Mouse (Mus musculus): ENCODE measurements at regions not wholly inside any gene's neighbourhood (a gene's known extent, or its start where the extent isn't known, plus 50 kb on each side); places are given as distances from the start of the nearest gene placed in this dataset.

DNA sequence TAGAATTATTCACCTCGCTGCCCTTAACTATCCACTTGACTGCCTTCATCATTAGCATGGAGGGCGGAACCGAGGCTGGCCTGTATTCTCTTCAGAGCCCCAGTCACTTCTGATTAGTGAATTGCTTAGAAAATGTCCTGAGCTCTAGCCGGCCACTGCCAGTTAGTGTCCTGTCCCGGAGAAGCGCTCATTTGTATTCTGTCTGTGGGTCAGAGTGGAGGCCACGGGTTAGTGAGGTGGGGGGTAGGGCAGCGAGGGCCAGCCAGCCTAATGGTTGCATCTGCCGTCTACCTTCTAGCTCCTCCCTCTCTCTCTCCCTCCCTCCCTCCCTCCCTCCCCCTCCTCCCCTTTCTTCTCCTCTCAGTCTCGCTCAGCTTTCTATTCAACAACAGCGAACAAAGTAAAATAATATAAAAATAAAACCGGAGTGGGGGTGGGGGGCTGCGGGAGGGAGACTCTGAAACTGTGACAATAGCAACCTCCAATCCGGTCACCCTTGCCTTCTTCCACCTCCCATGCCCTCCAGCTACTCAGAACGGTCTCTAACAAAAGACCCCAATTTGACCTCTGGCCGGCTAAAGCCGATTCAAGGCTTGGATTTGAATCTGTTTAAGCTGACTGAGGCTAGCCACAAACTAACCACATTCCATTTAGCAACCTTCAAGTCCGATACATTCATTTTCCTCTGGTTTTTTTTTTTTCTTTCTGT is 155.6 kb upstream of the Klf3 start:
- peak overlapping the region; percentile 33 for H3K4me3 ChIP-seq (replicated peaks; ENCODE audit: low read depth, low read length)
- ATAC-seq (ENCODE audit: low FRiP score, low TSS enrichment) (peak; percentile 90), DNase-seq (peak; percentile 74)
- 1% methylated on average over 18 of the region's 18 CpGs for WGBS
- H3K9me3 ChIP-seq (ENCODE audit: control insufficient read depth, low read length): no peaks in the 10 kb centered on the region
- no peaks in the 10 kb centered on the region for H3K27me3 ChIP-seq (ENCODE audit: control insufficient read depth, insufficient read depth, low read length)
- H3K4me2 ChIP-seq (ENCODE audit: low read length): peak overlapping the region; percentile 57
- H3K4me1 ChIP-seq (ENCODE audit: control insufficient read depth, insufficient read depth, low read length): peaks cover 6% of the 10 kb centered on the region
- no peaks in the 10 kb centered on the region for H3K36me3 ChIP-seq (ENCODE audit: control insufficient read depth, insufficient read depth, low read length)
- H3K27ac ChIP-seq (replicated peaks; ENCODE audit: low read depth, low read length): peak overlapping the region; percentile 79
- H3K9ac ChIP-seq (replicated peaks; ENCODE audit: low read length): peak overlapping the region; percentile 40; the same call in 1 of the 2 replicates

DNA sequence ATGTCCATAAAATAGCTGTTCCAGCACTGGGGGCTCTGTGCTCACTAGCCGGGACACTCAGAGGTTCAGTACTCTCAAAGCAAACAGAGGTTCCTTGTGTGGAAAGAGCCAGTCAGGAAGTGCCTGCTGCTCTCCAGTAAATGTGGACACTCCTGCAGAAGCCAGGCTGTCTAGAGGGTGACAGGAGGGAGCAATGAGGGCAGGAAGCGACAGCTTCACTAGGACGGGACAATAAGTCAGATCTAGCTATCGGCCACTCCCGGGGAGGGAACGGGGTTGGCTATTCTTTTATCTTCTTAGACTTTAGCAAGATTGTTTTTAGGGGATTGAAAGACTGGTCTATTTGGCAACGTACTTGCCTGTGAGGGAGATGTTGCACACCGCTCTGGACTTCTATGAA is 154.7 kb upstream of the Klf3 start:
- 0 out of 2 replicates have a peak, but pooled peaks have one; percentile 23 for ATAC-seq (ENCODE audit: low FRiP score, low TSS enrichment)
- Histone ChIP-seq H3K9ac (replicated peaks; ENCODE audit: low read length) (no peak overlapping the region), H3K4me3 (replicated peaks; ENCODE audit: low read depth, low read length) (no peak overlapping the region), H3K9me3 (ENCODE audit: control insufficient read depth, low read length) (no peaks in the 10 kb centered on the region), H3K36me3 (ENCODE audit: control insufficient read depth, insufficient read depth, low read length) (no peaks in the 10 kb centered on the region), H3K27me3 (ENCODE audit: control insufficient read depth, insufficient read depth, low read length) (no peaks in the 10 kb centered on the region), H3K4me1 (ENCODE audit: control insufficient read depth, insufficient read depth, low read length) (peaks cover 6% of the 10 kb centered on the region), H3K4me2 (ENCODE audit: low read length) (no peak overlapping the region), H3K27ac (replicated peaks; ENCODE audit: low read depth, low read length) (peak overlapping the region; percentile 27; the same call in 1 of the 2 replicates)
- peak; percentile 29 for DNase-seq
- WGBS: 4% methylated on average over 8 of the region's 8 CpGs

DNA sequence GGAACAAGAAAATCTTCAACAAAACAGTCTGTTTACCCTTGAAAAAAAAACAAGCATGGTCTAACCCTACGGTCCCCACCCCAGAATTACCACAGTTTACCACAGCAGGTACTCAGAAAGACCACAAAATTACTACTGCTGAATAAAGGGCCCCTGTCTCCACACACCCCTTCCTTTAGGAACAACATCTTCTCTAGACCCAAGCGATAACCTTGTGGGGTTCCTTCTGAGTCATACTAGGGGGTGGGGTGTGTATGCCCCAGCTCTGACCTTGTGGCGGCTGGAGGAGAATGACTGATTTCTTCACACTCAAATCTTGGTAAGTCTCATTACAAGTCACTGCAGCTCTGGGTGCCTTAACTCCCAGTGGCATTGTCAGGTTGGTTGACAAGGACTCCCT is 151.8 kb upstream of the Klf3 start:
- Histone ChIP-seq H3K9ac (replicated peaks; ENCODE audit: low read length) (no peak overlapping the region), H3K27ac (replicated peaks; ENCODE audit: low read depth, low read length) (no peak overlapping the region), H3K4me1 (ENCODE audit: control insufficient read depth, insufficient read depth, low read length) (peaks cover 6% of the 10 kb centered on the region), H3K4me3 (replicated peaks; ENCODE audit: low read depth, low read length) (no peak overlapping the region), H3K36me3 (ENCODE audit: control insufficient read depth, insufficient read depth, low read length) (no peaks in the 10 kb centered on the region), H3K4me2 (ENCODE audit: low read length) (no peak overlapping the region), H3K9me3 (ENCODE audit: control insufficient read depth, low read length) (no peaks in the 10 kb centered on the region), H3K27me3 (ENCODE audit: control insufficient read depth, insufficient read depth, low read length) (no peaks in the 10 kb centered on the region)
- WGBS: 95% methylated on average over 3 of the region's 3 CpGs
- no peak for DNase-seq
- ATAC-seq (ENCODE audit: low FRiP score, low TSS enrichment): no peak

DNA sequence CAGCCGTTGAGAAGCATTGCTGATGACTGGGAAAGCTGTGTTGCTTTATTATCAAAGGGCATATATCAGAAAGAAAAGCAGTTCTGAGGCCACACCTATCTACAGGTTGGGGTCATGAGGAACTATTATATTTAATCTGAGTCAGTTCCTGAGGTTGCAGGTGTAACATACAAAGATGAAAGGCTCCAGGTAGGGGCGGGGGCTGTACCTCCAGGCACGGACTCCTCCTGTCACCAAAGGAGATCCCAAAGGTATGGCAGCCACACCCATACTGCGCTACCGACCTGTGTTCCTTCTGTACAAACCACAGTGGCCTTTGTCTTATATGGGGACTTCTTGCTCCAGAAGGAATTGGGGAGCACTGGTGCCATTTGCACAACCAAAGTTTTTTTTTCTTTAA is 149.4 kb upstream of the Klf3 start:
- Histone ChIP-seq H3K4me3 (replicated peaks; ENCODE audit: low read depth, low read length) (no peak overlapping the region), H3K9ac (replicated peaks; ENCODE audit: low read length) (no peak overlapping the region), H3K4me1 (ENCODE audit: control insufficient read depth, insufficient read depth, low read length) (no peaks in the 10 kb centered on the region), H3K9me3 (ENCODE audit: control insufficient read depth, low read length) (no peaks in the 10 kb centered on the region), H3K27ac (replicated peaks; ENCODE audit: low read depth, low read length) (no peak overlapping the region), H3K4me2 (ENCODE audit: low read length) (no peak overlapping the region), H3K36me3 (ENCODE audit: control insufficient read depth, insufficient read depth, low read length) (no peaks in the 10 kb centered on the region), H3K27me3 (ENCODE audit: control insufficient read depth, insufficient read depth, low read length) (no peaks in the 10 kb centered on the region)
- WGBS: 93% methylated on average over 5 of the region's 5 CpGs
- DNase-seq (no peak), ATAC-seq (ENCODE audit: low FRiP score, low TSS enrichment) (no peak)

DNA sequence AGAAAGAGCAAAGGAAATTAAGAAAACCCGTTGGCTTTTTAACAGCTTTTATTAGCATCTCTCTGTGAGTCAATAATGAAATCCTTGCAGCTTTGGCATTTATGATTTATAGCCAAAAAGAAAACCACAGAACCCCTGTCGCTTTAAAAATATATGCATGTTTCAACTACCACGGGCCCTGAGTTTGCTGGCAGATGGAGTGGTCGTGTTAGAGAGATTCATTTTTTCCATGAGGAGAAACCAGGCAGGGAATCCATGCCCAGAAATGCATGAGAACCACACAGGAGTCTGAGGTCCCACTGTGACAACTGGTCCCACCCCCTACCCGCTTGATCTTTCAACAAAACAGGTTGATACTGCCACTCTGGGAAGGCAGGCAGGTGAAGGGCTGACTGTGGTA is 147.9 kb upstream of the Klf3 start:
- no peak overlapping the region for H3K27ac ChIP-seq (replicated peaks; ENCODE audit: low read depth, low read length)
- H3K4me2 ChIP-seq (ENCODE audit: low read length): no peak overlapping the region
- no peak for ATAC-seq (ENCODE audit: low FRiP score, low TSS enrichment)
- H3K36me3 ChIP-seq (ENCODE audit: control insufficient read depth, insufficient read depth, low read length): no peaks in the 10 kb centered on the region
- no peak overlapping the region for H3K4me3 ChIP-seq (replicated peaks; ENCODE audit: low read depth, low read length)
- no peak overlapping the region for H3K9ac ChIP-seq (replicated peaks; ENCODE audit: low read length)
- no peaks in the 10 kb centered on the region for H3K27me3 ChIP-seq (ENCODE audit: control insufficient read depth, insufficient read depth, low read length)
- H3K4me1 ChIP-seq (ENCODE audit: control insufficient read depth, insufficient read depth, low read length): no peaks in the 10 kb centered on the region
- no peak for DNase-seq
- WGBS: 83% methylated on average over 5 of the region's 5 CpGs
- H3K9me3 ChIP-seq (ENCODE audit: control insufficient read depth, low read length): no peaks in the 10 kb centered on the region

DNA sequence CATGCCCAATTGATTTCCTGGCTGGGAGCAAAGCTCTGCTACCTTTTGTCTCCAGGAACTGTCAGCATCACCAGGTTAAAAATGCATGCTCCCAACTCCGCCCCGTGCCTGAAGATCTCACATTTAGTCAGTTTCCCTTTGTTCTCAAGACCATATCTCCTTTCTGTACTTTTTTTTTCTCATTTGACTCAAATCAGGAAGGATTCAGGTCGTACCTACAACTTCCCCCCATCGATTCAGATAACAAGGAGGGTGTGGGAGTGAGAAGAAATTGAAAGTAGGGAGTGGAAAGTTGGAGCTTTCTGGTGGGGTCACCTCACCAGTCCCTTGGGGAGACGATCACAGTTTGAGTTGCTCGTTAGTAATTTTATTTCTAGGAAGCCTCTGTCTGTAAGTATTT is 141.2 kb upstream of the Klf3 start:
- ATAC-seq (ENCODE audit: low FRiP score, low TSS enrichment) (no peak), DNase-seq (no peak)
- Histone ChIP-seq H3K27me3 (ENCODE audit: control insufficient read depth, insufficient read depth, low read length) (no peaks in the 10 kb centered on the region), H3K27ac (replicated peaks; ENCODE audit: low read depth, low read length) (no peak overlapping the region), H3K4me2 (ENCODE audit: low read length) (no peak overlapping the region), H3K9ac (replicated peaks; ENCODE audit: low read length) (no peak overlapping the region), H3K4me3 (replicated peaks; ENCODE audit: low read depth, low read length) (no peak overlapping the region), H3K36me3 (ENCODE audit: control insufficient read depth, insufficient read depth, low read length) (no peaks in the 10 kb centered on the region), H3K9me3 (ENCODE audit: control insufficient read depth, low read length) (no peaks in the 10 kb centered on the region), H3K4me1 (ENCODE audit: control insufficient read depth, insufficient read depth, low read length) (no peaks in the 10 kb centered on the region)
- 41% methylated on average over 6 of the region's 6 CpGs for WGBS

DNA sequence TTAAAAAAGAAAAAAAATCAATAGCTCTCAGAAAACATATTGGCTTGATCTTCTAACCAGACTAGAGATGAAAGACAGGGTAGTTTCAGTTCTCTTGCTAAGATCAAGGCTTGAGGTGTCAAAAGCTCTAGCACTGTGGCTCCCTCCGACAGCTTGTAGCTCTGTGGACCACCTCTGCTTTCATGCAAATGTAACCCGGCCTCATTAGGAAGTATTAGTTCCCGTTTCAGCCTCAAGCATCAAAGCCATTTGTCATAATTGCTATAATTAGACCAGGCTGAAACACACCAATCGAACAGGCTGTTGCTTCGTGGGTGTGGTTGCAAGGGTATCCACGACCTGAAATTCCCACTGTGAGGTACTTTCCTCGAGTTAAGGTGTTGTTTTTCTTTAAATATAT is 140.7 kb upstream of the Klf3 start:
- 62% methylated on average over 7 of the region's 7 CpGs for WGBS
- peak; percentile 16 for DNase-seq

DNA sequence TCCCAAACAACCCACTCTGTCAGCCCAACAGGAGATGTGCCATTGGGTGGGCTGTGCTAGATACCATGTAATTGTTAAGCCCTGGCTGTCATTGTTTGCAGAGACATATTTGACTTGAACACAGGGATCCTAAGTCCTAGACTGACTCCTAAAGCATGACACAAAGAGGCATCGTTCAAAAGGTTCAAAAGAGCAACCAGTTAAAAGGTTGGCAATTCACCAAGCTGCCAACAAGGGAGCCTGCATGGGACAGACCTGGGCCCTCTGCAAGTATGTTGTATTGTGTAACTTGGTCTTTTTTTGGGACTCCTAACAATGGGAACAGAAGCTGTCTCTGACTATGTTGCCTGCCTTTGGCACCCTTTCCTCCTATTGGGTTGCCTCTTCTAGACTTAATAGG is 139.4 kb upstream of the Klf3 start:
- 40% methylated on average over 1 of the region's 1 CpGs for WGBS
- ATAC-seq (ENCODE audit: low FRiP score, low TSS enrichment): no peak

More for the DNA sequence above, 140.7 kb upstream of the Klf3 start:
- H3K4me1 ChIP-seq (ENCODE audit: control insufficient read depth, insufficient read depth, low read length): no peaks in the 10 kb centered on the region
- no peaks in the 10 kb centered on the region for H3K27me3 ChIP-seq (ENCODE audit: control insufficient read depth, insufficient read depth, low read length)
- ATAC-seq (ENCODE audit: low FRiP score, low TSS enrichment): no peak
- no peak overlapping the region for H3K9ac ChIP-seq (replicated peaks; ENCODE audit: low read length)
- no peak overlapping the region for H3K4me2 ChIP-seq (ENCODE audit: low read length)
- no peak overlapping the region for H3K27ac ChIP-seq (replicated peaks; ENCODE audit: low read depth, low read length)
- H3K4me3 ChIP-seq (replicated peaks; ENCODE audit: low read depth, low read length): no peak overlapping the region
- no peaks in the 10 kb centered on the region for H3K9me3 ChIP-seq (ENCODE audit: control insufficient read depth, low read length)
- H3K36me3 ChIP-seq (ENCODE audit: control insufficient read depth, insufficient read depth, low read length): no peaks in the 10 kb centered on the region

DNA sequence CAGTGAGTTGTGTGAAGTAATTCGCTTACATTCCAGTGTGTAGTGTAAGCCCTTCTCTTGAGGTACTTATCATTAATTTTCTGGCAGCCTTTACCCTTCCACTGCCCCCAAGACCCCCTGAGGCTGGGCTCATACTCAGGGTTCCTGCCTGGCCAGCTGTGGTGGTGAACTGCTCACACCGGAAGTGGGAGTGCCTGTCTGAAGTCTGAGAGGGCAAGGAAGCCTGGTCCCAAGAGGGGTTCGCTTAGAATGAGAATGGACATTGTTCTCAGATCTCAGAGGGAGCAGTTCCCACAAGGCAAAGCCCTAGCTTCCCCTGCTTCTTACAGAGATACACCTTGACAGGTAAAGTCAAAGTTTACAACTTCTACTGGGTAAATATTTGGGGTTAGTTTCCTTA is 138.1 kb upstream of the Klf3 start:
- Histone ChIP-seq H3K36me3 (ENCODE audit: control insufficient read depth, insufficient read depth, low read length) (no peaks in the 10 kb centered on the region), H3K27me3 (ENCODE audit: control insufficient read depth, insufficient read depth, low read length) (no peaks in the 10 kb centered on the region), H3K4me3 (replicated peaks; ENCODE audit: low read depth, low read length) (no peak overlapping the region), H3K9me3 (ENCODE audit: control insufficient read depth, low read length) (no peaks in the 10 kb centered on the region), H3K4me1 (ENCODE audit: control insufficient read depth, insufficient read depth, low read length) (no peaks in the 10 kb centered on the region), H3K9ac (replicated peaks; ENCODE audit: low read length) (no peak overlapping the region), H3K27ac (replicated peaks; ENCODE audit: low read depth, low read length) (no peak overlapping the region), H3K4me2 (ENCODE audit: low read length) (no peak overlapping the region)
- WGBS: 75% methylated on average over 3 of the region's 3 CpGs
- no peak for DNase-seq
- ATAC-seq (ENCODE audit: low FRiP score, low TSS enrichment): no peak

More for the DNA sequence above, 139.4 kb upstream of the Klf3 start:
- DNase-seq: no peak
- Histone ChIP-seq H3K36me3 (ENCODE audit: control insufficient read depth, insufficient read depth, low read length) (no peaks in the 10 kb centered on the region), H3K27me3 (ENCODE audit: control insufficient read depth, insufficient read depth, low read length) (no peaks in the 10 kb centered on the region), H3K27ac (replicated peaks; ENCODE audit: low read depth, low read length) (no peak overlapping the region), H3K9me3 (ENCODE audit: control insufficient read depth, low read length) (no peaks in the 10 kb centered on the region), H3K4me1 (ENCODE audit: control insufficient read depth, insufficient read depth, low read length) (no peaks in the 10 kb centered on the region), H3K9ac (replicated peaks; ENCODE audit: low read length) (no peak overlapping the region), H3K4me2 (ENCODE audit: low read length) (no peak overlapping the region), H3K4me3 (replicated peaks; ENCODE audit: low read depth, low read length) (no peak overlapping the region)

Measured in midbrain, embryonic 14.5 days (tissue).